Mouse (Mus musculus) limb, embryonic 14.5 days (tissue): ENCODE results near the gene Cdk18. TPM values are rescaled to one million over a fixed set of nuclear protein-coding genes. Genes with fewer than 3 reads are reported as not detected.

Experiments
- ATAC-seq: fragments of 200-750 bp; cut with Nextera tagmentation; 2 replicates; pipeline ENCODE4 v1.8.0; 2017; ENCODE audit warnings: low read depth, moderate number of reproducible peaks, moderate TSS enrichment; ENCODE audit not compliant: low FRiP score
- DNase-seq: peaks from one replicate; pipeline ENCODE4 v3.0.0-alpha.2; 2015; ENCODE audit warnings: low spot score
- H3K27ac ChIP-seq: fragments of 300-500 bp; sonication (generic); replicated peaks from 2 replicates; pipeline ENCODE4 v1.5.1; 2014; ENCODE audit warnings: low read depth, mild to moderate bottlenecking, low read length, moderate library complexity, mixed read lengths
- H3K27me3 ChIP-seq: fragments of 300-500 bp; sonication (generic); 2 replicates; pipeline ENCODE4 v1.6.1; 2014; ENCODE audit warnings: low read length, mixed read lengths; ENCODE audit not compliant: control insufficient read depth, insufficient read depth
- H3K36me3 ChIP-seq: fragments of 300-500 bp; sonication (generic); 2 replicates; pipeline ENCODE4 v1.6.1; 2014; ENCODE audit warnings: mild to moderate bottlenecking, low read length, moderate library complexity, mixed read lengths; ENCODE audit not compliant: control insufficient read depth, insufficient read depth
- H3K4me1 ChIP-seq: fragments of 300-500 bp; sonication (generic); 2 replicates; pipeline ENCODE4 v1.6.1; 2014; ENCODE audit warnings: antibody characterized with exemption, low read length, mixed read lengths; ENCODE audit not compliant: control insufficient read depth, insufficient read depth
- H3K4me2 ChIP-seq: fragments of 300-500 bp; sonication (generic); replicated peaks from 2 replicates; pipeline ENCODE4 v1.6.1; 2014; ENCODE audit warnings: low read depth, mild to moderate bottlenecking, low read length, moderate library complexity; ENCODE audit not compliant: severe bottlenecking
- H3K4me3 ChIP-seq: fragments of 300-500 bp; sonication (generic); replicated peaks from 2 replicates; pipeline ENCODE4 v1.5.1; 2014; ENCODE audit warnings: low read length
- H3K9ac ChIP-seq: fragments of 300-500 bp; sonication (generic); 2 replicates; pipeline ENCODE4 v1.6.1; 2014; ENCODE audit warnings: mild to moderate bottlenecking, low read depth, low read length, moderate library complexity; ENCODE audit not compliant: severe bottlenecking
- H3K9me3 ChIP-seq: fragments of 300-500 bp; sonication (generic); 2 replicates; pipeline ENCODE4 v1.6.1; 2016; ENCODE audit warnings: low read length; ENCODE audit not compliant: control insufficient read depth
- POLR2A ChIP-seq: fragments of 200-500 bp; IDR thresholded peaks from 2 replicates; pipeline ENCODE4 v1.8.0; 2012; ENCODE audit warnings: inconsistent platforms, mild to moderate bottlenecking, moderate library complexity, borderline replicate concordance; ENCODE audit not compliant: insufficient read depth, insufficient read length; ENCODE audit errors: extremely low read depth
- WGBS: fragments of 180-500 bp; shearing (Covaris S2); extraction: QIAGEN DNeasy Blood & Tissue Kit; methylation state at CpG from one replicate; pipeline ENCODE4 v1.1.7; 2014; 5-methylcytosine and 5-hydroxymethylcytosine counted together
- polyA plus RNA-seq, 2 experiments: library from polyadenylated mRNA; depleted of rRNA in 1 of 2; stranded (reverse) in 1 of 2; unstranded in 1 of 2; fragments of >200 nt; fragmentation: Nextera tagmentation in 1 of 2; extraction: Ambion mirVana in 1 of 2; gene quantifications; 2 replicates each; pipeline versions ENCODE4 v1.2.1 to v1.2.3; 2012 to 2014

Gene Cdk18
- polyA plus RNA-seq, 2 experiments = 2.5 to 8.5 TPM

DNA sequence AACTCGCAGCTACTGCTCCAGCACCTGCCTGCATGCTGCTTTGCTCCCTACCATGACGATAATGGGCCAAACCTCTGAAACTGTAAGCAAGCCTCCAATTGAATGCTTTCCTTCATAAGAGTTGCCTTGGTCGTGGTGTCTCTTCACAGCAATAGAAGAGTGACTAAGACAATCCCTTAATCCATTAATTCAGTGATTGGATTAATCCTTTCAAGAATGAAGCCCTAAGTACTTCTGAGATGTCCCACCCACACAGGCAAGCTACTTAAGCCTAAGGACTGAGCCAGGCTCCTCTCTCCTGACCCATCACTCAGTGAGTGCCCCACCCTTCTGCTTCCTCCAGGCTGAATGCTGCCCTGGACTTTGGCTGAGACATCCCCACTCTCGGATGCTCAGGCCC, 49.2 kb downstream of the Cdk18 start:
- TF ChIP-seq POLR2A = no peak
- Histone ChIP-seq H3K4me2 (no peak overlapping the region), H3K27me3 (no peaks in the 10 kb centered on the region), H3K9ac (no peak overlapping the region), H3K27ac (no peak overlapping the region), H3K9me3 (no peaks in the 10 kb centered on the region), H3K4me3 (no peak overlapping the region), H3K4me1 (no peaks in the 10 kb centered on the region), H3K36me3 (no peaks in the 10 kb centered on the region)
- no peak for DNase-seq
- WGBS = 82% methylated on average over 4 of the region's 4 CpGs
- no peak for ATAC-seq

DNA sequence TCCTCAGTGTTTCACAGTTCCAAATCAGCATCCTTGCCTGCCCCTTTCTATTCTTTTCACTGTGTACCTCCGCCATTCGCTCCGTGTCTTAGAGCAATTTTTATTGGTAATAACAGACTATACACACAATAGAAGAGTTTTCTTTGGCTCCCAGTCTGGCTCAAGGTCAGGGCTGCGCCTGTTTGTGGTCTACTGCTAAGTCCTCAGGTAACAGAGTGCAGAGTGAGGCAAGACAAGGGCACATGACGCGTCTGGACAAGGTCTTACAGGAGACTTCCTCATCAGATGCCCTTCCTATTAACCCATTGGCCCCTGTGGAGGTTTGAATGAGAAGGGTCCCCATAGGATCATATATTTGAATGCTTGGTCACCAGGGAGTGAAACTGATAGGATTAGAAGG, 49.7 kb downstream of the Cdk18 start:
- Histone ChIP-seq H3K27me3 (no peaks in the 10 kb centered on the region), H3K27ac (no peak overlapping the region), H3K4me1 (no peaks in the 10 kb centered on the region), H3K4me2 (no peak overlapping the region), H3K36me3 (no peaks in the 10 kb centered on the region), H3K4me3 (no peak overlapping the region), H3K9me3 (no peaks in the 10 kb centered on the region), H3K9ac (no peak overlapping the region)
- ATAC-seq = no peak
- 79% methylated on average over 6 of the region's 6 CpGs for WGBS
- TF ChIP-seq POLR2A = no peak
- no peak for DNase-seq

DNA sequence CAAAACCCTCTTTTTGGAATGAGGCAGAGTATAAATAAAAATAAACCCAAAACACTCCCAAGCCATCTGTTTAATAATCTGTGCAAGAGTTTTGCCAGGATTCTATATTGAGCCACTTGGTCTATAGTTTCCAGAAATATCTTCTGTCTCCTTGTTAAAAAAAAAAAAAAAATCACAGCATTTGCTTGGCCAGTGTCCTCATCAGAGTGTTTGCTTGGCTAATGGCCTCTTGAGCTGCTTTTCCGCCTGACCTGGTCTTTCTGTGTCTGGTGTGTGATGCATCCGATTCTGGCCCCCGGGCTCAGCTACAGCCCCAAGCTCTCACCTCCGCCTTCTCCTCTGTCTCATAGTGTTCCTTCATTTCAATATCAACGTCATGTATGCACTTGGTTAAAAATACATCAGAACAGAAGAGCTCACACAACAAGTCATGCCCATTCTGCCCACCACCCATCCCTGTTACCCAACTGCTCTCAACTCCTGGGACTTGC, 51.3 kb downstream of the Cdk18 start:
- Histone ChIP-seq H3K27me3 (no peaks in the 10 kb centered on the region), H3K27ac (no peak overlapping the region), H3K4me1 (no peaks in the 10 kb centered on the region), H3K36me3 (no peaks in the 10 kb centered on the region), H3K4me2 (no peak overlapping the region), H3K9ac (no peak overlapping the region), H3K4me3 (no peak overlapping the region), H3K9me3 (no peaks in the 10 kb centered on the region)
- no peak for TF ChIP-seq POLR2A
- WGBS = 84% methylated on average over 5 of the region's 5 CpGs
- DNase-seq (no peak), ATAC-seq (no peak)

DNA sequence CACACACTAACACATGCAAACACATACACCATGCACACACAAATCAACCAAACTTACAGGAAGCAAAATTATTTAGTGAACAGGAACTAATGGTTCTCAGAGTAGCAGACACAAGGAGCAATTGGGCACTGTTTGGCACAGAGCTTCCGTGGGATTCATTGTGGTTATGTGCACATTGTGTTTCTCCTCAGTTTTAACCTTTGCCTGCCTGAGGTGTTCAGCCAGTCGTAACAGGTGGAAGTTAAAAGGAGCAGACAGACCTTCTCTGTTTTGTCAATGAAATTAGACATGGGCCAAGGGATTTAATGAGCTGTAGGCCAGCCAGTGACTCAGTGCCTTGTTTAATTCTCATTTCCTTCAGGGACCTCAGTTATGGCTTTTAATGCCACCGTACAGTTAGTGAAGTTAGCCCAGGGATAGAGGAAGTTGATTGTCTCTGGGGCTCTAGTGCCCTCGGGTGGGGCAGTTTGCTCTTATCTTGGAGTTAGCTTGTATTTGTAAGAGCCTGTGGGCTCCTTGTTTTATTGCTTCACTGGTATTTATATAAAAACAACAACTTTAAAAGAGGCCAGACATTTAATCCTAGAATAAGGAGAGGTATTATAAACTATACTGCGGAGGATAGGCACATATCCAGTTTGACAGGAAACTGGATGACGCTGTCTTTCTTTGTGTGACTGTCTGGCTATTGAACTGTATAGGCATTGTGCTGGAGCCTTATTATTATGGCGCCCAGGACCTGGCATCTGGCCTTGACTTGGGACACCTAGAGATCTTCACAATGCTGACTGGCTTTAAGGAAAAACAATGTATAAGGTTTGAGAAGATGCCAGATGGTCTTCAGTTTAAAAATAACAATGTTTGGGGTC, 54.1 kb downstream of the Cdk18 start:
- no peak overlapping the region for H3K4me3 ChIP-seq
- no peak overlapping the region for H3K9ac ChIP-seq
- no peaks in the 10 kb centered on the region for H3K36me3 ChIP-seq
- H3K4me1 ChIP-seq = no peaks in the 10 kb centered on the region
- ATAC-seq (no peak), DNase-seq (no peak)
- TF ChIP-seq POLR2A = no peak
- WGBS = 45% methylated on average over 7 of the region's 7 CpGs
- H3K9me3 ChIP-seq = no peaks in the 10 kb centered on the region
- H3K4me2 ChIP-seq = no peak overlapping the region
- no peaks in the 10 kb centered on the region for H3K27me3 ChIP-seq
- H3K27ac ChIP-seq = no peak overlapping the region

DNA sequence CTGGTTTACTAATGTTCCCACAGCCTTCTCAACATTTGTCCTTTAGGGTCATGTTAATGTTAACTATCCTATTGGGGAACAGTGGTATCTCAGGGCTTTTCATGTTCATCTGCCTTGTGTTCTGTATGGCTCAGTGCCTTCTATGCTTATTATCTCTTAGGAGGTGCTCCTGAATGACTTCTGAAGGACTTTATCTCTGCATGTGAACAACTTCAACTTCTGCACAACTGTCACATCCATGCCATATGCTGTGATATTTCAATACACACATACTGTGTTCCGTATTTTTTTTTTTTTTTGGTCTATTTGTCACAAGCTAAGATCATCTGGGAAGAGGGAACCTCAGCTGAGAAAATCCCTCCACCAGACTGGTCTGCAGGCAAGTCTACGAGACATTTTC, 61.1 kb downstream of the Cdk18 start:
- H3K36me3 ChIP-seq = no peaks in the 10 kb centered on the region
- no peak overlapping the region for H3K4me3 ChIP-seq
- H3K4me2 ChIP-seq = no peak overlapping the region
- ATAC-seq = no peak
- H3K27ac ChIP-seq = no peak overlapping the region
- no peak overlapping the region for H3K9ac ChIP-seq
- TF ChIP-seq POLR2A = no peak
- no peak for DNase-seq
- no peaks in the 10 kb centered on the region for H3K27me3 ChIP-seq
- H3K4me1 ChIP-seq = no peaks in the 10 kb centered on the region
- WGBS = 88% methylated on average over 2 of the region's 2 CpGs
- no peaks in the 10 kb centered on the region for H3K9me3 ChIP-seq

DNA sequence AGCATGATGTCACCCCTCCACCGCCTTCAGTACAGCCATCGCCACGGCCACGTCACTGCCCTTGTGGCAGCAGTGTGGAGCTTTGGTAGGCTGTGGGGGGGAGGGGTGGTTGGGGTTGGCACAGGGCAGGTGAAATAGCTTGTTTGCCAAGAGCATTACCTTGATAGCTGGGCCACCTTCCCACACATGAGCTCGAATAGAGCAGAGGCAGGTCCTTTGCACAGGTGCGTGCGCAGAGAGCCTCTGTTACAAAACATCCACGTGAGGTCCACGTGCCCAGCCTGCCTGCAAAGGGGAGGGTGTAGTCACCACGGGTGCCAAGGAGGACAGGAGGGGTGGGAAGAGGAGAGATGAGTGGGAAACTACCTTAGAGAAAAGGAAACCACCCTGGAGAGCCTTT, 63.9 kb downstream of the Cdk18 start:
- 87% methylated on average over 10 of the region's 10 CpGs for WGBS
- H3K27me3 ChIP-seq = no peaks in the 10 kb centered on the region
- H3K4me2 ChIP-seq = no peak overlapping the region
- ATAC-seq (no peak), DNase-seq (no peak)
- H3K4me1 ChIP-seq = peaks cover 7% of the 10 kb centered on the region; the same call in 1 of the 2 replicates
- TF ChIP-seq POLR2A = no peak
- no peak overlapping the region for H3K4me3 ChIP-seq
- H3K36me3 ChIP-seq = no peaks in the 10 kb centered on the region
- H3K9ac ChIP-seq = no peak overlapping the region
- H3K27ac ChIP-seq = no peak overlapping the region
- no peaks in the 10 kb centered on the region for H3K9me3 ChIP-seq
